Mouse (Mus musculus) hindbrain, embryonic 11.5 days (tissue): ENCODE results near the gene Acer3. TPM values are rescaled to one million over a fixed set of nuclear protein-coding genes. Genes with fewer than 3 reads are reported as not detected.

Experiments
- ATAC-seq: fragments of 200-750 bp; cut with Nextera tagmentation; 2 replicates; pipeline ENCODE4 v1.8.0; 2017; ENCODE audit warnings: mild to moderate bottlenecking, moderate TSS enrichment, moderate library complexity; ENCODE audit not compliant: low FRiP score
- DNase-seq: peaks from one replicate; pipeline ENCODE4 v3.0.0-alpha.2; 2015; ENCODE audit warnings: low spot score
- H3K27ac ChIP-seq: fragments of 300-500 bp; sonication (generic); 2 replicates; pipeline ENCODE4 v1.5.1; 2014; ENCODE audit warnings: mild to moderate bottlenecking, low read depth, low read length
- H3K27me3 ChIP-seq: fragments of 300-500 bp; sonication (generic); 2 replicates; pipeline ENCODE4 v1.6.1; 2014; ENCODE audit warnings: mild to moderate bottlenecking, low read length, moderate library complexity, mixed read lengths; ENCODE audit not compliant: control insufficient read depth, insufficient read depth
- H3K36me3 ChIP-seq: fragments of 300-500 bp; sonication (generic); 2 replicates; pipeline ENCODE4 v1.6.1; 2014; ENCODE audit warnings: mild to moderate bottlenecking, low read length, moderate library complexity, mixed read lengths; ENCODE audit not compliant: control insufficient read depth, insufficient read depth
- H3K4me1 ChIP-seq: fragments of 300-500 bp; sonication (generic); replicated peaks from 2 replicates; pipeline ENCODE4 v1.6.1; 2014; ENCODE audit warnings: low read length, mixed read lengths; ENCODE audit not compliant: control insufficient read depth, insufficient read depth
- H3K4me2 ChIP-seq: fragments of 300-500 bp; sonication (generic); replicated peaks from 2 replicates; pipeline ENCODE4 v1.6.1; 2014; ENCODE audit warnings: mild to moderate bottlenecking, low read depth, low read length
- H3K4me3 ChIP-seq: fragments of 300-500 bp; sonication (generic); 2 replicates; pipeline ENCODE4 v1.5.1; 2014; ENCODE audit warnings: low read depth, low read length
- H3K9ac ChIP-seq: fragments of 300-500 bp; sonication (generic); 2 replicates; pipeline ENCODE4 v1.6.1; 2014; ENCODE audit warnings: low read depth, low read length
- H3K9me3 ChIP-seq: fragments of 300-500 bp; sonication (generic); 2 replicates; pipeline ENCODE4 v1.6.1; 2016; ENCODE audit warnings: low read length; ENCODE audit not compliant: control insufficient read depth
- WGBS: fragments of 180-500 bp; shearing (Covaris S2); extraction: QIAGEN DNeasy Blood & Tissue Kit; methylation state at CpG from one replicate; pipeline ENCODE4 v1.1.7; 2014; 5-methylcytosine and 5-hydroxymethylcytosine counted together
- polyA plus RNA-seq: library from polyadenylated mRNA; unstranded; fragments of >200 nt; fragmentation: Nextera tagmentation; extraction: Ambion mirVana; gene quantifications from 2 replicates; pipeline ENCODE4 v1.2.1, GENCODE M21; 2014

The Acer3 gene
- polyA plus RNA-seq, 1 experiment from 2014 or later, result 16.9 TPM

- Histone ChIP-seq H3K9ac (no peak overlapping the region), H3K9me3 (no peaks in the 10 kb centered on the region), H3K4me1 (no peaks in the 10 kb centered on the region), H3K4me2 (no peak overlapping the region), H3K27me3 (no peaks in the 10 kb centered on the region), H3K27ac (no peak overlapping the region), H3K36me3 (no peaks in the 10 kb centered on the region), H3K4me3 (no peak overlapping the region)
- DNase-seq (no peak), ATAC-seq (no peak)
- 75% methylated on average over 4 of the region's 4 CpGs for WGBS
Observed at GRCm38 (mm10) chr7:98312185-98312920, 8.7 kb downstream of the Acer3 start.

DNA sequence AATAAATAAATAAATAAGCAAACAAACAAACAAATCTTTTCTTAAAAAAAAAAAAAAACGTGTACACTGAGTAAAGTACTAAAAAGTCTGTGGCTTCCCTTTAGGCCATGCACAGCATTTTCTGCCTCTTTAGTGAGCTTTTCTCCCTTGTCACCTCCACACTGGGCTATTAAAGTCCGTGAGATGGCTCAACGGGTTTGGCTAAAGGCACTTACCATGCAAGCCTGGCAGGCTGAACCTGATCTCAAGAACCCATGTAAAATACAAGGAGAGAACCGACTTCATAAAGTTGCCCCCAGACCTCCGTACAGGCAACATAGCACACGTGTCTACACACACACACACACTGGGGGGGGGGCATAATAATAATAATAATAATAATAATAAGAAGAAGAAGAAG, 10.7 kb downstream of the Acer3 start:
- Histone ChIP-seq H3K36me3 (no peaks in the 10 kb centered on the region), H3K4me1 (no peaks in the 10 kb centered on the region), H3K27ac (no peak overlapping the region), H3K9ac (no peak overlapping the region), H3K4me3 (no peak overlapping the region), H3K9me3 (no peaks in the 10 kb centered on the region), H3K4me2 (no peak overlapping the region), H3K27me3 (no peaks in the 10 kb centered on the region)
- DNase-seq (no peak), ATAC-seq (no peak)
- WGBS, result 63% methylated on average over 6 of the region's 6 CpGs

- DNase-seq, result peak; percentile 98
- Histone ChIP-seq H3K9me3 (no peaks in the 10 kb centered on the region), H3K4me3 (peak overlapping the region; percentile 82), H3K36me3 (no peaks in the 10 kb centered on the region), H3K9ac (peak overlapping the region; percentile 85), H3K27me3 (no peaks in the 10 kb centered on the region), H3K4me1 (no peaks in the 10 kb centered on the region), H3K4me2 (peak overlapping the region; percentile 86), H3K27ac (0 out of 2 replicates have a peak overlapping the region, but pooled peaks have one; percentile 30)
- WGBS, result under 1% methylated on average over 53 of the region's 53 CpGs
- peak; percentile 99 for ATAC-seq
Observed at GRCm38 (mm10) chr7:98309219-98310030, 11.6 kb downstream of the Acer3 start.

- no peaks in the 10 kb centered on the region for H3K9me3 ChIP-seq
- WGBS, result 0% methylated on average over 25 of the region's 33 CpGs
- DNase-seq, result no peak
- H3K4me3 ChIP-seq, result peak overlapping the region; percentile 82
- ATAC-seq, result peak; percentile 67
- H3K9ac ChIP-seq, result peak overlapping the region; percentile 85
- H3K4me2 ChIP-seq, result peak overlapping the region; percentile 86
- no peaks in the 10 kb centered on the region for H3K4me1 ChIP-seq
- H3K36me3 ChIP-seq, result no peaks in the 10 kb centered on the region
- 0 out of 2 replicates have a peak overlapping the region, but pooled peaks have one; percentile 30 for H3K27ac ChIP-seq
- no peaks in the 10 kb centered on the region for H3K27me3 ChIP-seq
Observed at GRCm38 (mm10) chr7:98308607-98309218, 12.3 kb downstream of the Acer3 start.

DNA sequence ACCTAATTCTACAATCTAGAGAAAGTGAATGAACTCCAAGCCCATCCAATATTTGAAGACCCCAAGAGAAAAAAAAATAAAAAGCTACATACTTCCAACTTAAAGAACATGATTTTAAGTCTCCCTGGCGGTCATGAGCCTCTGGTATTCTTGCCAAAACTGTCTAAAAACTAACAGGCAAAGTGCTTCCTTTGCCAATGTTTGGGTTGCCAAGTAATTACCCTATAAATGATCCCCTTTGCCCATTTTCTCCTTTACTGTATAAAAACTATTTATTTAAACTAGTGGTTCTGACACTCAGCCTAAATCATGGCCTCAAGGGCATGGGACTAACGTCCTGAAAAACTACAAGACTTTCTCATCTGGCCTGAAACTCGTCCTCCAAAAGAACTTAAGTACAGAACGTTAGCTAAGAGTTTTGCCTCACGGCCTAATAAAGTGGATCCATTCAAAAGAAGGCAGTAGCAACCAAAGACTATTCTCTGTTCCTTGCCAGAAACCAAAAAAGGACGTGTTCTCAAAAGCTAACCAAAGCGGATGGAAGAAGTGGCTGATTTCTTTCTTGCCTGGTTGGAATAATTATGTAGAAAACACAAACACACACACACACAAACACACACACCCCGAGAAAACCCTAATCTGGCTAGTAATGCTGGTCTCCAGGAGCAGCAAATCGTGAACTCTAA, 12.9 kb downstream of the Acer3 start:
- no peaks in the 10 kb centered on the region for H3K4me1 ChIP-seq
- H3K4me3 ChIP-seq, result peak overlapping the region; percentile 82
- no peaks in the 10 kb centered on the region for H3K9me3 ChIP-seq
- peak overlapping the region; percentile 85; the same call in 1 of the 2 replicates for H3K9ac ChIP-seq
- peak overlapping the region; percentile 86 for H3K4me2 ChIP-seq
- no peaks in the 10 kb centered on the region for H3K27me3 ChIP-seq
- H3K36me3 ChIP-seq, result no peaks in the 10 kb centered on the region
- no peak overlapping the region for H3K27ac ChIP-seq
- DNase-seq (no peak), ATAC-seq (no peak)
- 56% methylated on average over 9 of the region's 9 CpGs for WGBS

DNA sequence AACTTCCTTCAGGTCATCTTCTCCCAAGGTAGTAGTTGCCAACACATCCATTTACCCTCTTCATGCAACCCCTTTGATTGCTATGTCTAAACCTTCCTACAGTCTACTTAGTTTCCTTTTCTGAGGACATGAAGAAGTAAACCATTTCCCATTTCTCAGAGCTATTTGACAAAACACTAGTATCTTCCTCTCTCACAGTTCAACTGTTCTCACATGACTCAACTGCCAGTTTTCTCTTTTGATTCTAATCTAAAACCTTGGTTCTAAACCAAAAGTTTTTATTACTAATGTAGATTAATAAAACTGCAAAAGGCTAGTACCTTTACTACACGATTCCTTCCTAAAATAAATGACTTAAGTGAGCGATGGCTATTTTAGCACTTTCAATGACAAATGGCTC, 13.6 kb downstream of the Acer3 start:
- no peak for DNase-seq

DNA sequence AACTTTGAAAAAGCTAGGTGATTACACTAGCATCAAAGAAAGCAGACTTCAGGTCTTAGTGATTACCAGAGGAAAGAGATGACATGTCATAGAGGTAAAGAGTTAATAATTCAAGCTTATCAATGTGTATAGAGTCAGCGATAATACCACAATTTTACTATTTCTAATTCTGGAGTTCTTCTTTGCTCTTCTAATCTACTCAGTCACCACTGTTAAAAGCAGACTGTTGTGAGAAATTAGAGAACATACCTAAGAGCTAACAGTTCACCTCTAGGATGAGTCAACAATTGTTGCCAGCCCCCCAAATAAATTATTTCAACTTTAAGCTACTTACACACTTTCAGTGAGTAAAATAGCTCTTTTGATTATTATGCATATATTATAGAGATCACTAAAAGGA, 28.1 kb downstream of the Acer3 start:
- Histone ChIP-seq H3K9ac (no peak overlapping the region), H3K9me3 (no peaks in the 10 kb centered on the region), H3K4me3 (no peak overlapping the region), H3K36me3 (no peaks in the 10 kb centered on the region), H3K4me1 (no peaks in the 10 kb centered on the region), H3K4me2 (no peak overlapping the region), H3K27me3 (no peaks in the 10 kb centered on the region), H3K27ac (no peak overlapping the region)
- 91% methylated on average over 1 of the region's 1 CpGs for WGBS
- DNase-seq (no peak), ATAC-seq (no peak)

More for the DNA sequence above, 13.6 kb downstream of the Acer3 start:
- Histone ChIP-seq H3K9me3 (no peaks in the 10 kb centered on the region), H3K9ac (no peak overlapping the region), H3K27ac (no peak overlapping the region), H3K4me3 (no peak overlapping the region), H3K27me3 (no peaks in the 10 kb centered on the region), H3K4me1 (no peaks in the 10 kb centered on the region), H3K36me3 (no peaks in the 10 kb centered on the region), H3K4me2 (no peak overlapping the region)
- no peak for ATAC-seq
- WGBS, result 94% methylated on average over 2 of the region's 2 CpGs

DNA sequence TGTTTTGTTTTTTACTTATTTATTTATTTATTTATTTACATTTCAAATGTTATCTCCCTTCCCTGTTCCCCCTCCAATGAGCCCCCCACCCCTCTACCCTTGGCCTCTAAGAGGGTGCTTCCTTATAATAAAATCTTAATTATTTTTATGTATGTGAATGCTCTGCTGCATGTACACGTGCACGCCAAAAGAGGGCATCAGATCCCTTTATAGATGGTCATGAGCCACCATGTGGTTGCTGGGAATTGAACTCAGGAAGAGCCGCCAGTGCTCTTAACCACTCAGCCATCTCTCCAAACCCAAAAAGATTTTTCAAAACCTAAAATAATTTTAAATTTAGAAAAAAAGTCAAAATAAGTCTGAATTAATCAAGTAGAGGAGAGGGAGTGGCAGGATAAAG, 31.4 kb downstream of the Acer3 start:
- no peak for ATAC-seq
- DNase-seq, result no peak
- Histone ChIP-seq H3K4me3 (no peak overlapping the region), H3K4me2 (no peak overlapping the region), H3K27ac (no peak overlapping the region), H3K36me3 (no peaks in the 10 kb centered on the region), H3K9me3 (no peaks in the 10 kb centered on the region), H3K27me3 (no peaks in the 10 kb centered on the region), H3K4me1 (no peaks in the 10 kb centered on the region), H3K9ac (no peak overlapping the region)
- WGBS, result 37% methylated on average over 3 of the region's 3 CpGs
